Mouse (Mus musculus) thymus, postnatal 36 days (tissue): ENCODE measurements at regions not wholly inside any gene's neighbourhood (a gene's known extent, or its start where the extent isn't known, plus 50 kb on each side); places are given as distances from the start of the nearest gene placed in this dataset.

Experiments used
- DNase-seq, 2 experiments: peaks; one replicate each; pipeline ENCODE4 v3.0.0; 2022; ENCODE audit warnings: mixed read lengths in 2 of 2

- no peak for DNase-seq
Observed at GRCm38 (mm10) chr8:8258231-8258638, 402.8 kb downstream of the Efnb2 start.

- no peak for DNase-seq
Observed at GRCm38 (mm10) chr8:8256327-8256726, 404.7 kb downstream of the Efnb2 start.

GRCm38 (mm10) chr8:8254446-8254845, 406.6 kb downstream of the Efnb2 start:
- DNase-seq, result no peak

- DNase-seq, result no peak
Observed at GRCm38 (mm10) chr8:8244599-8244998, 416.4 kb downstream of the Efnb2 start.

GRCm38 (mm10) chr8:8241755-8242501, 419.1 kb downstream of the Efnb2 start:
- DNase-seq, result no peak

GRCm38 (mm10) chr8:8241051-8241688, 419.9 kb downstream of the Efnb2 start:
- DNase-seq, result no peak

GRCm38 (mm10) chr8:8239489-8239888, 421.6 kb downstream of the Efnb2 start:
- no peak for DNase-seq

- no peak for DNase-seq
Observed at GRCm38 (mm10) chr8:8238051-8238450, 423.0 kb downstream of the Efnb2 start.

GRCm38 (mm10) chr8:8233616-8234015, 427.4 kb downstream of the Efnb2 start:
- no peak for DNase-seq

- DNase-seq, result no peak
Observed at GRCm38 (mm10) chr8:8233156-8233555, 427.9 kb downstream of the Efnb2 start.

GRCm38 (mm10) chr8:8231996-8232632, 428.9 kb downstream of the Efnb2 start:
- DNase-seq, result no peak

GRCm38 (mm10) chr8:8231308-8231985, 429.6 kb downstream of the Efnb2 start:
- no peak for DNase-seq

GRCm38 (mm10) chr8:8225994-8226393, 435.0 kb downstream of the Efnb2 start:
- no peak for DNase-seq

- DNase-seq, result no peak
Observed at GRCm38 (mm10) chr8:8225175-8225830, 435.7 kb downstream of the Efnb2 start.

- no peak for DNase-seq
Observed at GRCm38 (mm10) chr8:8220395-8221031, 440.5 kb downstream of the Efnb2 start.

- no peak for DNase-seq
Observed at GRCm38 (mm10) chr8:8219701-8220394, 441.2 kb downstream of the Efnb2 start.

GRCm38 (mm10) chr8:8193036-8193435, 468.0 kb downstream of the Efnb2 start:
- no peak for DNase-seq

GRCm38 (mm10) chr8:8186046-8186445, 475.0 kb downstream of the Efnb2 start:
- DNase-seq, result no peak

GRCm38 (mm10) chr8:8183233-8183622, 477.8 kb downstream of the Efnb2 start:
- DNase-seq, result no peak

GRCm38 (mm10) chr8:8182616-8183232, 478.3 kb downstream of the Efnb2 start:
- DNase-seq, result no peak

- no peak for DNase-seq
Observed at GRCm38 (mm10) chr8:8182108-8182507, 478.9 kb downstream of the Efnb2 start.
